In genomic region chr13:59477928-59478327, GRCm38 (mm10) we compare ENCODE assay signal across 5 mouse cellular contexts.
DNase-seq lines count a peak whose midpoint lies in the region; ATAC-seq and TF ChIP-seq lines count a peak whose summit lies in the region.
"Not testable (repeated sequence)": the region's sequence is repeated elsewhere in the genome, so short reads cannot be mapped to it uniquely, and the experiment has no call there.

No protein-coding gene starts in this region.

- H3K4me3 ChIP-seq in E14TG2a.4 (replicated peaks; ENCODE audit: low read length), result peak overlapping the region; percentile 77
- not testable (repeated sequence) for H3K4me3 ChIP-seq in embryonic facial prominence, embryonic 10.5 days; heart, postnatal 0 days (ENCODE audit: low read depth, low read length)

- DNase-seq in ES-CJ7 (ENCODE audit: low read depth, low spot score) (peak; percentile 60), R1 (ENCODE audit: low read depth, low spot score) (peak; percentile 67)
- not testable (repeated sequence) for DNase-seq in embryonic facial prominence, embryonic 10.5 days (ENCODE audit: low spot score); heart, postnatal 0 days (ENCODE audit: low spot score)

- H3K9me3 ChIP-seq in E14TG2a.4 (ENCODE audit: low read length); embryonic facial prominence, embryonic 10.5 days; heart, postnatal 0 days (replicated peaks; ENCODE audit: control insufficient read depth, low read length): not testable (repeated sequence)

- H3K36me3 ChIP-seq in E14TG2a.4 (ENCODE audit: insufficient read depth, low read length), result peaks cover 38% of the 10 kb centered on the region
- H3K36me3 ChIP-seq in embryonic facial prominence, embryonic 10.5 days (replicated peaks), result peaks cover 18% of the 10 kb centered on the region
- peaks cover 50% of the 10 kb centered on the region for H3K36me3 ChIP-seq in heart, postnatal 0 days (replicated peaks; ENCODE audit: control insufficient read depth, insufficient read depth, low read length)

- not testable (repeated sequence) for H3K9ac ChIP-seq in heart, postnatal 0 days (replicated peaks; ENCODE audit: low read depth, low read length)

- not testable (repeated sequence) for ATAC-seq in heart, postnatal 0 days (ENCODE audit: insufficient read depth, low read depth)

- not testable (repeated sequence) for TF ChIP-seq CTCF in E14TG2a.4 (conservative IDR thresholded peaks at IDR 0.05; ENCODE audit: low read length); heart, postnatal 0 days (IDR thresholded peaks at IDR 0.05; ENCODE audit: low read depth)

- TF ChIP-seq EP300 in heart, postnatal 0 days (IDR thresholded peaks at IDR 0.05; ENCODE audit: low read depth), result not testable (repeated sequence)

- WGBS in embryonic facial prominence, embryonic 10.5 days, result 88% methylated on average over 7 of the region's 7 CpGs
- 69% methylated on average over 7 of the region's 7 CpGs for WGBS in heart, postnatal 0 days

- H3K27ac ChIP-seq in embryonic facial prominence, embryonic 10.5 days (replicated peaks), result 0 out of 2 replicates have a peak overlapping the region, but pooled peaks have one; percentile 35
- peak overlapping the region; percentile 30; the same call in 1 of the 2 replicates for H3K27ac ChIP-seq in heart, postnatal 0 days (ENCODE audit: low read depth)

- not testable (repeated sequence) for H3K4me2 ChIP-seq in heart, postnatal 0 days (ENCODE audit: low read depth, low read length)

- peaks cover 33% of the 10 kb centered on the region for H3K4me1 ChIP-seq in E14TG2a.4 (replicated peaks; ENCODE audit: low read depth, low read length)
- H3K4me1 ChIP-seq in embryonic facial prominence, embryonic 10.5 days; heart, postnatal 0 days (ENCODE audit: control insufficient read depth, insufficient read depth): not testable (repeated sequence)

- not testable (repeated sequence) for H3K27me3 ChIP-seq in E14TG2a.4 (ENCODE audit: insufficient read depth, low read length); embryonic facial prominence, embryonic 10.5 days (replicated peaks; ENCODE audit: low read depth, poor library complexity, severe bottlenecking); heart, postnatal 0 days (ENCODE audit: control insufficient read depth, insufficient read depth, low read length)
